Mouse (Mus musculus): ENCODE measurements at regions not wholly inside any gene's neighbourhood (a gene's known extent, or its start where the extent isn't known, plus 50 kb on each side); places are given as distances from the start of the nearest gene placed in this dataset.
"Not testable (repeated sequence)": the region's sequence is repeated elsewhere in the genome, so short reads cannot be mapped to it uniquely, and the experiment has no call there.

- not testable (repeated sequence) for TF ChIP-seq EP300, CTCF (IDR thresholded peaks at IDR 0.05; ENCODE audit: low read depth)
Observed at GRCm38 (mm10) chr14:53488383-53488782, 765.5 kb downstream of the Dad1 start.

Data from heart, postnatal 0 days (tissue).